Mouse (Mus musculus): ENCODE measurements at regions not wholly inside any gene's neighbourhood (a gene's known extent, or its start where the extent isn't known, plus 50 kb on each side); places are given as distances from the start of the nearest gene placed in this dataset.
A peak's percentile ranks its signal among the peaks of the same experiment; 100 is the strongest.

GRCm38 (mm10) chr5:148709111-148709771 lies 156.7 kb upstream of the Ubl3 start:
- intact Hi-C loops (cut with DNase I) = loop anchor here (5.0 kb wide), 1 partner anchor 157 kb away; the partner anchor contains the start of gene Ubl3
- DNase-seq = no peak

GRCm38 (mm10) chr5:148708014-148708741 lies 155.6 kb upstream of the Ubl3 start:
- DNase-seq = no peak
- intact Hi-C loops (cut with DNase I) = loop anchor here (5.0 kb wide), 1 partner anchor 156 kb away; the partner anchor contains the start of gene Ubl3

DNA sequence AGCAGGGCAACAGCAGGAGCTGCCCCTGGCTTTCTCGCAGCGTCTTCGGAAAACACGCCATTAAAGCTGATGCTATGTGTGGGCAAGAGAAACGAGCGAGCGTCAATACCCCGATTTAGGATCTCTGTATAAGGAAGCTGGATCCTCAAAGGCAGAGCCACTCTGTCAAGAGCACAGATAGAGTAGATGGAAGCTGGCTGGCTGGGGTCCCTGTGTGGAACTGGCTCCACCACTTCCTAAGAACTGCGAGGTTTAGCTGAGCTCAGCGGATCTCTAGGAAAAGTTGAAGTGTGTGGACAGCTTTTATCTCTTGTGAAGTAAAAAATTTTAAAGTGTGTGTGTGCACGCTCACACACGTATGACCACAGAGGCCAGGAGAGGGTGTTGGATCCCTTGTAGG lies 154.7 kb upstream of the Ubl3 start:
- intact Hi-C loops (cut with DNase I) = loop anchor here (5.0 kb wide), 1 partner anchor 155 kb away; the partner anchor contains the start of gene Ubl3
- DNase-seq = no peak

- intact Hi-C loops (cut with DNase I) = loop anchor here (5.0 kb wide), 1 partner anchor 154 kb away; the partner anchor contains the start of gene Ubl3
- peak in 1 of 2 experiments; percentile 26 for DNase-seq
These were observed 153.9 kb upstream of the Ubl3 start for GRCm38 (mm10) chr5:148706323-148707120.

DNA sequence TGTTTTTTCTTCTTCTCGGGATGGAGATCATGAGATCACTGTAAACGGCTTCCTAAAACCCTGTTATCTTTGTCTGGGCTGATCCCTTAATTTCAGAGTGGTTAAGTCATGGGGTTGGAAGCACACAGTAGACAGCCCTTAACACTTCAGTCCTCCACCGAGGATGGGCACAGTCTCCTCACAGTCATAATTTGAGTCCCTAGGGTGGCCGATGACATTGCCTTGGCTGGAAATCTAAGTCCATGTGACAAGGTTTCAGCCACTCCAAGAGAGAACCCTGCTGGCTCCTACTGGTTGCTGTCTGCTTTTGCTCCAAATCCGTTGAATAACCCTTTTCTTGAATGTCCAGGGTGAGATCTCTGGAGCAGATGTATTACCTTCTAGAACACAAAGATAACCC lies 152.2 kb upstream of the Ubl3 start:
- peak in 1 of 2 experiments; percentile 26 for DNase-seq
- intact Hi-C loops (cut with DNase I) = loop anchor here (5.0 kb wide), 1 partner anchor 152 kb away; the partner anchor contains the start of gene Ubl3

DNA sequence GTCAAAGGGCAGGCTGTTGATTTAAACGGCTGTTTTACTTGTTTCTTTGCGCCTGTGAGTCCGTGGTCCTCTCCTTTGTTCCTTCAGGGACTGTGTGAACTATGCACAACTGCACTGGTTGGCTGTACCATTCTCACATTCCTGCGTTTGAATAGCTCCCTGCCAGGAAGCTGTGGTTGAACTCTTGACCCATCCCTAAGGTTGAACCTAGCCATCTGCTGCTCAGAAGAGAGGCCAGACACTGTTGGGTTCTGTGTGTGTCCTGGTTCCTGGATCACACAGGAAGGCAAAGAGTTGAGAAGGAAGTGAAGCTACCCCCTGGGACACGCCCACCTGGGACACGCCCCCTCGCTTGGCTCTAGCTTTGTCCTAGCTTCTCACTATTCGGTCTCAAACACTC lies 149.3 kb upstream of the Ubl3 start:
- intact Hi-C loops (cut with DNase I) = no loop called here
- no peak for DNase-seq

- no peak for DNase-seq
- intact Hi-C loops (cut with DNase I) = no loop called here
These were observed 148.4 kb upstream of the Ubl3 start for GRCm38 (mm10) chr5:148701001-148701400.

- no peak for DNase-seq
- intact Hi-C loops (cut with DNase I) = no loop called here
These were observed 147.7 kb upstream of the Ubl3 start for GRCm38 (mm10) chr5:148700240-148700639.

GRCm38 (mm10) chr5:148697631-148698368 lies 145.2 kb upstream of the Ubl3 start:
- intact Hi-C loops (cut with DNase I) = no loop called here
- DNase-seq = peak in 1 of 2 experiments; percentile 33

DNA sequence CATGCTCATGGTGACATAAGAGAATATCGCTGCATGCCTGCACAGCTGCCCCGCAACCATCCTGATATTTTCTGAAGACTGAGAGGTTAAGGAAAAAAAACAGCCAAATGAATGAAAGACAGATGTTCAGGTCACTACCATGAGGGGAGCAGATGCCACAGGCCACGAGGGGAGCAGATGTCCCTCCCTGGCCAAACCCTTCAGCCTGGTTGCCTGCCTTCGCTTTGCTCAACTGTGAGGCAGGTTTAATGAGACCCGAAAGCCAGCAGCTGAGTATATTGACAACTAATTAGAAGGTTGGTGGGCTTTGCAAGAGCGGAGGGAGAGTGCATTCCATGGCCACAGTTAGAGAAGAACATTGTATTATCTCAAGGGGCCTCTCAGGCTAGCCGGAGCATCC lies 141.8 kb upstream of the Ubl3 start:
- no peak for DNase-seq
- intact Hi-C loops (cut with DNase I) = no loop called here

- intact Hi-C loops (cut with DNase I) = no loop called here
- no peak for DNase-seq
These were observed 138.9 kb upstream of the Ubl3 start for GRCm38 (mm10) chr5:148691486-148691885.

GRCm38 (mm10) chr5:148690823-148691197 lies 138.2 kb upstream of the Ubl3 start:
- intact Hi-C loops (cut with DNase I) = no loop called here
- no peak for DNase-seq

- intact Hi-C loops (cut with DNase I) = no loop called here
- DNase-seq = no peak
These were observed 137.7 kb upstream of the Ubl3 start for GRCm38 (mm10) chr5:148690158-148690822.

GRCm38 (mm10) chr5:148689297-148689696 lies 136.7 kb upstream of the Ubl3 start:
- DNase-seq = no peak
- intact Hi-C loops (cut with DNase I) = no loop called here

GRCm38 (mm10) chr5:148688501-148688900 lies 135.9 kb upstream of the Ubl3 start:
- DNase-seq = no peak
- intact Hi-C loops (cut with DNase I) = no loop called here

DNA sequence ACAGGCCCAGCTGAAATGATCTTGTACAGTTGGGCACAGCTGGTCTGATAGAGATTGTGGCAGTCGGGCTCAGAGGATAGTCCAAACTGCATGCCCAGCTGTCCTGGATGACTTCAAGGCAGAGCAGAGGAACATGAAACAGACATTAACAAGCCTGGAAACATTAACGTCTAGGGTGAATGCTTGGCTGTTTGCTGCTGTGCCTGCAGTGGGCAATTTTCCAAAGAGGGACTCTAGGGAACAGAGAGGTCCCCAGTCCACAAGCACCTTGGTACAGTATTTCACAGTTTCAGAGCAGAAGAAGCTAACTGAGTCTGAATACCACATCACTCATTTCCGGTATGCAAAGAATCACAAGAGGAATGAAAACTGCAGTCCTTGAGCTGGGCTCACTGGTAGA lies 135.2 kb upstream of the Ubl3 start:
- intact Hi-C loops (cut with DNase I) = no loop called here

GRCm38 (mm10) chr5:148684216-148684615 lies 131.6 kb upstream of the Ubl3 start:
- DNase-seq = no peak
- intact Hi-C loops (cut with DNase I) = no loop called here

More for the DNA sequence above, 135.2 kb upstream of the Ubl3 start:
- DNase-seq = no peak

- intact Hi-C loops (cut with DNase I) = no loop called here
- DNase-seq = no peak
These were observed 130.0 kb upstream of the Ubl3 start for GRCm38 (mm10) chr5:148682553-148682952.

DNA sequence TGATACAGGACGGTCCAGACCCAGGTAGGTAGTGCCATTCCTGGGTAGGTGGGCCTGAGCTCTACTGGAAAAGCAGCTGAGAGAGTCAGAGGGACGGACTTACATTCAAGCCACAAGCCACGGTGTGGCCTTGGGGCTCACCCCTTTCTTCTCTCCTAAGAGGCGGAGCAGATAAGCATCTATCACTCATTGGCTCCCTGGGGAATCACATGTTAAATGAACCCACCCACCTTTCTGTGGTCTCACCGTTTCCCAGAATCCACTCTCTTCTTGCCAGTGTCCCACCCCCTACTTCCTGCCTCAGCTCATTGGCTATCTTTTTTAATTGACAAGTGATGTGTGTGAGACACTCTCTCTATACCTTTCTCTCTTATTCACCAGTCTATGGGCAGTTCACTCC lies 127.8 kb upstream of the Ubl3 start:
- DNase-seq = no peak
- intact Hi-C loops (cut with DNase I) = no loop called here

DNA sequence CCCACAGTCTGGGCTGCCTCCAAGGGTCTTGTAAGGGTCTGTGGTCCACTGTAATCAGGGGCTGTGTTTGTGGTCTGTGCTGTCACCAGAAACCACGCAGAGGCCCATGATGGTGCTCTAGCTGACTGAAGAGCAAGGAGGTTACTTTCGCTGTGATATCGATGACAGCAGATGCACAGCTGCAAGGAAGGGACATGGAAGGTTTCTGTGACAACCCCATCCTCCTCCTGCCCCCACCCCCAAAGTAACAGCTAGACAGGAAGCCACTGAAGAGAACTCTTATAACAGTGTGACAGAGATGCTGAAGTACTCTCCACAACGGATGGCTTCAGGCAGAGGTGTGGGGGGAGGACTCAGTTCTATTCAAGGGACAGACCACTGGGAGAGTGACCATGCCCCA lies 127.0 kb upstream of the Ubl3 start:
- DNase-seq = no peak
- intact Hi-C loops (cut with DNase I) = no loop called here
